Mouse (Mus musculus) frontal cortex, postnatal 10 days (tissue): ENCODE data around the gene Naa50.

Source experiments
- DNase-seq, 2 experiments: peaks; one replicate each; pipeline ENCODE4 v3.0.0; 2022; ENCODE audit warnings: low spot score in 2 of 2, mixed read lengths in 1 of 2

Naa50 gene

GRCm38 (mm10) chr16:44140186-44140787 lies 657 bp downstream of the Naa50 start:
- peak; percentile 73 to 81 for DNase-seq

- DNase-seq: no peak
These were observed 1.9 kb downstream of the Naa50 start for GRCm38 (mm10) chr16:44141483-44141882.

- DNase-seq: no peak
These were observed 9.6 kb downstream of the Naa50 start for GRCm38 (mm10) chr16:44149002-44149767.

GRCm38 (mm10) chr16:44154497-44155057 lies 14.9 kb downstream of the Naa50 start:
- no peak for DNase-seq

GRCm38 (mm10) chr16:44159325-44159724 lies 19.7 kb downstream of the Naa50 start:
- DNase-seq: no peak

GRCm38 (mm10) chr16:44163831-44164230 lies 24.2 kb downstream of the Naa50 start:
- DNase-seq: no peak

GRCm38 (mm10) chr16:44165182-44165581 lies 25.6 kb downstream of the Naa50 start:
- no peak for DNase-seq

GRCm38 (mm10) chr16:44168990-44169389 lies 29.4 kb downstream of the Naa50 start:
- DNase-seq: no peak

GRCm38 (mm10) chr16:44172297-44173154 lies 32.9 kb downstream of the Naa50 start:
- peak; percentile 98 to 99 for DNase-seq

- DNase-seq: peak; percentile 40 to 59
These were observed 33.7 kb downstream of the Naa50 start, which contains the start of gene Usf3 for GRCm38 (mm10) chr16:44173155-44173941. Gene Usf3, plus strand, starts transcription at chr16:44173246.

- no peak for DNase-seq
These were observed 34.4 kb downstream of the Naa50 start for GRCm38 (mm10) chr16:44173966-44174530.

GRCm38 (mm10) chr16:44175001-44175400 lies 35.4 kb downstream of the Naa50 start:
- no peak for DNase-seq

GRCm38 (mm10) chr16:44176511-44176910 lies 36.9 kb downstream of the Naa50 start:
- no peak for DNase-seq

- no peak for DNase-seq
These were observed 38.9 kb downstream of the Naa50 start for GRCm38 (mm10) chr16:44178555-44178954.

- DNase-seq: no peak
These were observed 43.0 kb downstream of the Naa50 start for GRCm38 (mm10) chr16:44182597-44182996.

GRCm38 (mm10) chr16:44184769-44185168 lies 45.1 kb downstream of the Naa50 start:
- no peak for DNase-seq

- no peak for DNase-seq
These were observed 47.5 kb downstream of the Naa50 start for GRCm38 (mm10) chr16:44187172-44187571.

GRCm38 (mm10) chr16:44188766-44189165 lies 49.1 kb downstream of the Naa50 start:
- no peak for DNase-seq

GRCm38 (mm10) chr16:44190032-44190431 lies 50.4 kb downstream of the Naa50 start:
- DNase-seq: no peak

GRCm38 (mm10) chr16:44190968-44191367 lies 51.3 kb downstream of the Naa50 start:
- DNase-seq: no peak
